Mouse (Mus musculus): ENCODE results near the gene Klhdc1.

GRCm38 (mm10) chr12:69296511-69297410, 55.8 kb downstream of the Klhdc1 start, which contains the start of gene Klhdc2:
- TF ChIP-seq CTCF (conservative IDR thresholded peaks at IDR 0.05 in 1 of 2, IDR thresholded peaks at IDR 0.05 in 1 of 2; ENCODE audit: low read depth in 2 of 2, low read length in 2 of 2) (no peak), TBP (conservative IDR thresholded peaks at IDR 0.05; ENCODE audit: low read depth, low read length) (peak; percentile 75), EP300 (IDR thresholded peaks at IDR 0.05; ENCODE audit: low read length) (no peak), MAX (IDR thresholded peaks at IDR 0.05; ENCODE audit: low read length) (0 out of 2 replicates have a peak, but pooled peaks have one; percentile 7), ZC3H11A (IDR thresholded peaks at IDR 0.05; ENCODE audit: low read depth, low read length) (no peak), POLR2A (IDR thresholded peaks at IDR 0.05; ENCODE audit: low read depth, low read length) (peak; percentile 72), NRF1 (IDR thresholded peaks at IDR 0.05; ENCODE audit: low read depth, low read length) (peak; percentile 48), USF1 (IDR thresholded peaks at IDR 0.05; ENCODE audit: low read depth, low read length) (no peak), GABPA (IDR thresholded peaks at IDR 0.05; ENCODE audit: insufficient replicate concordance, low read depth, low read length) (no peak), MXI1 (IDR thresholded peaks at IDR 0.05; ENCODE audit: low read depth, low read length) (peak; percentile 40; the same call in 1 of the 2 replicates), JUND (conservative IDR thresholded peaks at IDR 0.05; ENCODE audit: low read depth, low read length) (no peak)
